In genomic region chr17:22081031-22081631, GRCm38 (mm10) we compare ENCODE assay signal across 8 mouse cellular contexts.
DNase-seq lines count a peak whose midpoint lies in the region; ATAC-seq lines count a peak whose summit lies in the region.

No protein-coding gene starts in this region.

- no peaks in the 10 kb centered on the region for H3K9me3 ChIP-seq in intestine, embryonic 15.5 days

- 0 out of 2 replicates have a peak overlapping the region, but pooled peaks have one; percentile 22 for H3K27ac ChIP-seq in intestine, embryonic 15.5 days

- no peaks in the 10 kb centered on the region for H3K27me3 ChIP-seq in intestine, embryonic 15.5 days (replicated peaks)

- H3K4me3 ChIP-seq in intestine, embryonic 15.5 days (replicated peaks), result peak overlapping the region; percentile 67

- H3K36me3 ChIP-seq in intestine, embryonic 15.5 days, result no peaks in the 10 kb centered on the region

- H3K4me1 ChIP-seq in intestine, embryonic 15.5 days (replicated peaks), result no peaks in the 10 kb centered on the region

- peak overlapping the region; percentile 92 for H3K4me2 ChIP-seq in intestine, embryonic 15.5 days (replicated peaks)

- H3K9ac ChIP-seq in intestine, embryonic 15.5 days, result peak overlapping the region; percentile 73

- DNase-seq in adrenal gland, postnatal 10 days, result peak; percentile 66
- peak; percentile 64 for DNase-seq in embryo, embryonic 11 days
- peak; percentile 29 to 49 for DNase-seq in gastrocnemius, postnatal 4 days (ENCODE audit: low spot score in 2 of 2)
- peak; percentile 19 to 57 for DNase-seq in left cerebral cortex, adult 9 months (ENCODE audit: low spot score in 2 of 2)
- peak; percentile 36 to 58 for DNase-seq in lung, postnatal 4 days
- peak; percentile 74 for DNase-seq in right cerebral cortex, adult 18-20 months
- DNase-seq in urinary bladder, postnatal 10 days (ENCODE audit: low spot score), result peak; percentile 10

- peak; percentile 96 for ATAC-seq in intestine, embryonic 15.5 days

- WGBS in intestine, embryonic 15.5 days, result 3% methylated on average over 54 of the region's 57 CpGs

Comparison
In these comparisons a context has a peak if more than half of its experiments do, and no peak if none do; other contexts are left out.
1. Peak in every context shown above with its lines: DNase-seq, ATAC-seq, H3K4me3 ChIP-seq and H3K27ac ChIP-seq.
2. DNase-seq: peak in every context shown above with its lines; median percentile 74 in right cerebral cortex, adult 18-20 months; 66 in adrenal gland, postnatal 10 days; 64 in embryo, embryonic 11 days; 47 in lung, postnatal 4 days; 39 in gastrocnemius, postnatal 4 days; 38 in left cerebral cortex, adult 9 months; 10 in urinary bladder, postnatal 10 days.